Mouse (Mus musculus) cerebellum, adult 8-10 months (tissue): ENCODE measurements around the gene Mt3.
A peak's percentile ranks its signal among the peaks of the same experiment; 100 is the strongest.
"Not testable (repeated sequence)": the region's sequence is repeated elsewhere in the genome, so short reads cannot be mapped to it uniquely, and the experiment has no call there.

Experiments used
- DNase-seq: peaks from one replicate; pipeline ENCODE4 v3.0.0; 2022

Gene Mt3

GRCm38 (mm10) chr8:94152513-94153300 is at the start of gene Mt3:
TSS of gene Mt3 (plus strand) at chr8:94152607.
- DNase-seq: peak; percentile 83

- no peak for DNase-seq
Observed at GRCm38 (mm10) chr8:94104146-94104545, 48.3 kb upstream of the Mt3 start.

DNA sequence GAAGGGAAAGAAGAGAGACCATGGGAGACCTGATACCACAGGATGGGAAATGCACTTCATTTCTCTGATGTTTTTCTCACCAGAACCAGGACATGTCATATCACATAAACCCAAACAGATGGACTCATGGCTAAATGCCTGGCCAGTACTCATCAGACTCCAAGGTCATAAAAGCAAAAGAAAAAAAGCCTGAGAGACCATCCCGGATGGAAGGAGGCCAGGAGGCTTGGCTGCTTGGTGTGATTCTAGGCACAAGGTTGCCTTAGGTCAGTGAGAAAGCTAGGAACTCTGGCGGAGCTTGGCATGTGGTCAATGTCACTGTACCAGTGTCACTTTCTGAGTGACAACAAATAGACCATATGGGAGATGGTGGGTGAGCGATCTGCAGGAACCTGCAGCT is 44.5 kb upstream of the Mt3 start:
- no peak for DNase-seq

- no peak for DNase-seq
Observed at GRCm38 (mm10) chr8:94109396-94109795, 43.0 kb upstream of the Mt3 start.

GRCm38 (mm10) chr8:94109835-94110234 is 42.6 kb upstream of the Mt3 start:
- no peak for DNase-seq

DNA sequence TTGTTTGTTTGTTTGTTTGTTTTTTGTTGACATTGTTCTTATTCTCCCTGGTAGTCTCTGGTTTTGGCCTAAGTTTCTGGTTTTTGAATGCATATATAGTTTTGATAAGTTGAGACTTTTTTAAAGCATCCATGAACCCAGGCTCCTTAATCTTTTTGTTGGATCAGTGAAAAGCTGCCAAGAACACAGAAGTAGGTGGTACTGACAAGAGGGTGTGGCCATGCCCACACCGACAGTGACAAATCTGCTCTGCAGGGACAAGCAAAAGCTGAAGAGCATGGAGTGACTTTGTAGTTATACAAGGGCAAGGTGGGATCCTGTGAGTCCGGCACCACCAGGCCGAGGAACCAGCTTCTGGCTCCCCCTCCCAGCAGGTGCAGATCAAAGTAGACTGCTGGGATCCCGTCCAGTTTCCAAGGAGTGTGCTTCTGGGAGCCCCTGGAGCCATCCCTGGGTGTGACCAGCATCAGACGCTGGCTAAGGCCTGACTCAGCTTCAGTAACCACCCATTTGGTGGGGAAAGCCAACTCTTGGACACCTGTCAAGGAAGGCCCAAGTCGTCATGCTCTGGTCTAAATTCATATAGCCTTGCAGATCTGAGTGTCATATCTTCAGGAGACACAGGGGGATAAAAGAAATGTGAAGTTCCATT is 41.8 kb upstream of the Mt3 start:
- no peak for DNase-seq

GRCm38 (mm10) chr8:94113435-94113834 is 39.0 kb upstream of the Mt3 start:
- no peak for DNase-seq

DNA sequence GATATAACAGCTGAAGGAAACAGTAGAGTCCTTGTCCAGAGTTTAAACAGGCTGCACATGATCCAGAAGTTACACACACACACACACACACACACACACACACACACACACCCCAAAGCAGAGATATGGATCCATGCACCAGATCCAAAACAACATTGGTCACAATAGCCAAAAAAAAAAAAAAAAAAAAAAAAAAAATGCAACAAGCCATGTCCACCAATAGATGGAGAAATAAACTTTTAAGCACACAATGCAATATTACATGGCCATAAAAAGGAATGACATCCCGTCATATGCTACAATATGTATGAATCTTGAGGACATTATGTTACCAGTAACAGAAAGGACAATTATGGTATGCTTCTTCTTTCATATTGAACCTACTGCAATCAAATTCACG is 38.4 kb upstream of the Mt3 start:
- no peak for DNase-seq

DNA sequence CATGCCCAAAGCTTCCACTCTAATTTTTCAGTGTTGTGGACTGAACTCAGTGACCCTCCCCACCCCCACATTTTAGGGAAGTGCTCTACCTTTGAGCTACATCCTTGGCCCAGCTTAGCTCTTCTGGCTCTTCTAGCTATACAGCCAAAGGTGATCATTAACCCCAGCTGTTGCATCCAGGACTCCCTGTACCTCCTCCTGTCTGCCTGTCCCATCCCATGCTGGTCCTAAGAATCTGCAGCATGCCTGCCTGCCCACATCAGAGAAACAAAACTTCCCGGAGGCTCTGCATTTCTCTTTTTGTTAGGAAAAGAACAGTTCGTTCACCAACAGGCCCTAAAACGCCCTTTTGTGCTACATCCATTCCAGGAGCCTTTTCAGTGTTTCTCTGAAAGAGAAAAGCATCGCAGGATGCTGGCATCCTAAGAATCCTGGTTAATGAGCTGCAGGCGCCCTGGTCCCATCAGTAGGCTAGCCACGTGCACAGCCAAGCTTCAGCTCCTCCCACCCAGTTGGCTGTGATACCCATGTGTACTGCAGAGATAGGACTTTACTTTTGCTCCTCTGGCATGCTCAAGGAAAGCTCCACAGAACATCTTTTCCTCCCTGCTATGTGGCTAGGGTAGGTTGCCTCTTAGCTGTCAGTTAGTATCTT is 33.5 kb upstream of the Mt3 start:
- DNase-seq: no peak

GRCm38 (mm10) chr8:94121625-94122024 is 30.8 kb upstream of the Mt3 start:
- DNase-seq: no peak

GRCm38 (mm10) chr8:94122711-94123468 is 29.5 kb upstream of the Mt3 start:
- no peak for DNase-seq

DNA sequence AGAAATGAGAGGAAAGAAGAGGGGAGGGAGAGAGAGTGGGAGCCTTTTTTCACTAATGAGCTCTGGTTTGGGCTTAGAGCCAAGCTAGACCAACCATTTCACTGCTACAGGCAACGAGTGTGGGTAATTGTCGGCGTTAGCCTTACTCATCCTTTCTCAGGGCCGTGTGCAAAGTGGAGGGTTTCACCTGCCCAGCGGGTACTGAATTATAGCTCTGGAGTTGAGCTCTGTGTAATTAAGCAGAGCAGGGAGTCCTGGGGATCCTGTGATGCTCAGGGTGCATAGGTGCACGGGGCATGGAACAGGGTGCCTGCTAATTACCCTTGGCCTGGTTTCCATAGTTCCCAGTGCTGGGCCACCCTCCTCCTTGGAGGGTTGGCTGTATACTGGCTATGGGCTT is 24.7 kb upstream of the Mt3 start:
- no peak for DNase-seq

DNA sequence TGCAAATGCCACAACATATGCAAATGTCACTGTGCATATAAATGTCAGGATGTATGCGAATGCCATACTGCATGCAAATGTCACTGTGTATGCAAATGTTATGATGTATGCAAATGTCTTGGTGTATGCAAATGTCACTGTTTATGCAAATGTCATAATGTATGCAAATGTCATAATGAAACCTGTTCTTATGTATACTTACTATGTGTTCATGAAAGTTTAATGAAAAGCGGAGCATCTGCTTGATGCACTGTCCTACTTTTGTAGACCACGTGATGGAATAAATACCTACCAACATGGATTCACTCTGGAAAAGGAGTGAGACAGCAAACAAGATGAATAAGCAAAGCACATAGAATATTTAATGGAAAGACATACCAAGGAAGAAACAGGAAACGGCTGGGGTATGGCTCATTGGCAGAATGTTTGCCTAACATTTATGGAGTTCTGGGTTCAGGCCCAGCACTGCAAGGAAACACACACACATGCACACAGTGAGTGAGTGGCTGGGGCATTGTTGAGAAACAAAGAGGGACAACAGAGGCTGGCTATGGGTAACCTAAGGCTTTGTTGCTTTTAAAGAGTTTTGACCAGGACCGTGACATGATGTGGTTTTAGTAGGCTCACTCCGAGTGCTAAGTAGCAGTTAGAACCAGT is 23.1 kb upstream of the Mt3 start:
- DNase-seq: no peak

DNA sequence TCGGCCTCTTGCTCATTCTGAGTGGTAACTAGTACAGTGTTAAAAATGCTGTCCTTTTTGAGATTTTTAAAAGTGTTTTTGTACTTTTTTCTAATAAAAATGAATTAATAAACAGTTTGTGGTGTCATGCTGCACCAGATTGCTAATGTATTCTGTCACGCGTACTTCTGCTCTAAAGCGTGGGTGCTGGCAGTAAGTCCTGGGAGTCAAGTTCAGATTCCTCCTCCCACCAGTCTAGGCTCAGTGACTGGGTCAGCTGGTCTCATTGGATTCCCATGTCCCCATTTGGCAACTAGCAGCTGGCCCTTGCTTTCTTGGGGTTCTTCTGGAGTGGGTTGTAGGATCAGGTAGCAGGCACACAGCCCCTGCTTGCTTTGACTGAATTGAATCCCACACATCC is 22.3 kb upstream of the Mt3 start:
- DNase-seq: no peak

- DNase-seq: no peak
Observed at GRCm38 (mm10) chr8:94132096-94132495, 20.3 kb upstream of the Mt3 start.

GRCm38 (mm10) chr8:94134601-94135000 is 17.8 kb upstream of the Mt3 start:
- DNase-seq: not testable (repeated sequence)

DNA sequence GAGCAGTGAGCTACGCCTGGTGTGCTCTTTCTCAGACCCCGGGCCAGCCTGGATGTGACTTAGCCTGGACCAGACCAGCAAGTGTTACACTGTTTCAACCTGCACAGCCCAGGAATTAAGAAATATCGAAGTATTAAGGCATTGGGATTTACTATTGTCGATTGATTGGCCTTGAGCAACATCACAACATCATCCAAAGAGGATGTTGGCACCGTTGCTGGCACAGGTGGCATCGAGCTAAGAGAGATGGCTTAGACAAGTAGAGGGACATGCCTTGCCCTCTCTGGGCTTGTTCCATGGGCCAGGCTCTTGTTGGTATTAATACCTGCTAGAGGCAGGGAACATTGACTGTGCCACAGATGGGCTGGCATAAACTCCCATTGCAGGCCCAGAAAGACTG is 16.9 kb upstream of the Mt3 start:
- no peak for DNase-seq

- DNase-seq: no peak
Observed at GRCm38 (mm10) chr8:94136192-94136591, 16.2 kb upstream of the Mt3 start.

DNA sequence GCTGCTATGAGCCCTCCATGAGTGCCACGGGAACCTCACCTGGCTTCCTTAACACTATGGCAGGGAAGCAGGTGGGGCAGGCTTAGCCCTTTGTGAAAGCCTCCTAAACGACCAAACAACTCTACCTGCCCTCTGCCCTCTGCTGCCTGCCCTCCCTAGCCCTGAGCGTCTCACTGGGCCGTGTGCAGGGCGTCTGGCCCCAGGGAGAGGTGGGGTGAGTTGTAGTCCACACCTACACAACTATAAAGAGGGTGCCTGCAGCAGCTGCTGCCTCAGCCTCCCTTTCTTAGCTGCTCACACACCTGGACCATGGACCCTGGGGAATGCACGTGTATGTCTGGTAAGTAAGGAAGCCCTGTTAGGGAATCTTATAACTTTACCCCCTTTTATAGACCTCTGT is 15.5 kb upstream of the Mt3 start, which contains the start of gene Mt4:
Mt4 (plus strand) TSS at position 265 of the 400 bp plus-strand sequence.
- DNase-seq: no peak

DNA sequence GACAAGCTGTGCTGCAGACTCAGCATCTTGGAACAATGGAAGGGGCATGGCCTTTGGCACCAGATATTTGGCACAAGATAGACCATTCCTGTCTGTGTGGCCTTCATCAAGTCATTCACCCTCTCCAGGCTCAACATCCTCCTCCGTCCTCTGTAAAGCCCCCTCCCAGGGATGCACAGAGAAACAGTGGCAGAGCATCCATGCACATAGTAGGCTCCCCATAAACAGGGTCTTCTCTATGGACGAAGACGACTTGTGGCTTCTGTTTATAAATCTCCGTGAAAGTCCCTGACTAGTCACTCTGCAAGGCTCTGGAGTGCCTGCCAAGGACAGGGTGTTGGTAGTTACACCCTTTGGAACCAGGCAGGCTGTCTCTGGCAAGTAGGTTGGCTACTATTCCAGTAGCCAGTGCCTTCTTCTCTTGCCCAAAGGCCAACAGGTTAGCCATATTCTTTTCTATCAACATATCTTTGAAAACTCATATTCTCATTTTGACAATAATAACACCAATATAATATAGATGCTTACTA is 12.1 kb upstream of the Mt3 start:
- no peak for DNase-seq

- no peak for DNase-seq
Observed at GRCm38 (mm10) chr8:94148236-94148635, 4.2 kb upstream of the Mt3 start.

- DNase-seq: no peak
Observed at GRCm38 (mm10) chr8:94150925-94151324, 1.5 kb upstream of the Mt3 start.
